Mouse (Mus musculus) cerebellum, postnatal 25 days (tissue): ENCODE data around the gene Ctsll3.
A peak's percentile ranks its signal among the peaks of the same experiment; 100 is the strongest.

Experiments used
- DNase-seq, 2 experiments: peaks; one replicate each; pipeline ENCODE4 v3.0.0; 2021; ENCODE audit warnings: mixed read lengths in 2 of 2

Gene Ctsll3

DNA sequence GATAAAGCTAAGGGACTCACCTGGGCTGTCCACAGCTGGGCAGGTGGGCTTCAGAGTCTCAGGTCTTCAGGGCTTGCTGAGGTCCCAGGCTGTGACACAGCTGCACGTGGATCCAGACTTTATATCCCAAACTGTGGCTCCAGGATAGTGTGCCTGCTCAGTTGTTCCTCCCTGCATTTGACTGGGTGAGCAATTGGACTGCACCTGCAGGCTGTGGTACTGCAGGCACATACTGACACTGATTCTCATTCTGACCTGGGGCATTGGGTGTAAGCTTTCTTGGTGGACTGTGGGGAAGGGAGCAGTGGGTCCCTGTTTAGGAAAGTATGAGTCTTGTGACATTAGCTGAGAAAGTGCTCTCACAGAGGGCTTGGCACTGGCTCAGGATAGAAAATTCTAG is at the start of gene Ctsll3:
Ctsll3 (minus strand) TSS at position 101 of the 400 bp plus-strand sequence.
- no peak for DNase-seq

DNA sequence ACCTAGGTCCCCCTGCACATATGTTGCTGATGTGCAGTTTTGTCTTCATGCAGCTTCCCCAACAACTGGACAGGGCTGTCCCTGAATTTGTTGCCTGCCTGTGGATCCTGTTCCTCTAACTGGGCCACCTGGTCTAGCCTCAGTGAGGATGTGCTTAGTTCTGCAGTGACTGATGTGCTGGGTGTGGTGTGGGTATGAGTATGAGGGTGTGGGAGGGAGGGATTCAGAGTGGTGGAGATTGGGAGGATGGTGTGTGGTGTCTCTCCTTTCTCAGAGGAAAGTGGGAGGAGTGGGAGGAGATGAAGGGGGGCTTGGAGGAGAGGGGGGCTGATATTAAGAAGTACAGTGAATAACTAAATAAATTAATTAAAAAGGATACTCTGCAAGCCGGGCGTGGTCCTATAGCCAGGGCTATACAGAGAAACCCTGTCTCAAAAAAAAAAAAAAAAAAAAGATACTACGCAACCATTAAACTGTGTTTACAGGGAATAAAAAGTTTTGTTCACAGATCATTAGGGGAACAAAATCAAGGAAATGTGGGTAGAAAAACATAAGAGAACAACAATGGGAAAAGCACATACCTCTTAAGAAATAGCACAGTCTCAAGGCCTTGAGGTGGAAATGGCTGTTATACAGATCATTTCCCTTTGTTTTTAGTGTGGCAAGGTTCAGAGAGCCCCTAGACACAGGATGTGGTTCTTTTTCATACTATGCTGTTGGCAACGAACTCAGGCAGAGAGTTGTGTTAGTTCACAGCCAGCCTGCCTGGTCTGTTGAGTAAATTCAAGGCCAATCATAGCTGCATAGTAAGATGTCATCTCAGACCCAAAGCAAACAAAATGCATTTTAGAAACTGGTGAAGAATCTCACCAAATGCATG is 45.8 kb upstream of the Ctsll3 start:
- DNase-seq: no peak

DNA sequence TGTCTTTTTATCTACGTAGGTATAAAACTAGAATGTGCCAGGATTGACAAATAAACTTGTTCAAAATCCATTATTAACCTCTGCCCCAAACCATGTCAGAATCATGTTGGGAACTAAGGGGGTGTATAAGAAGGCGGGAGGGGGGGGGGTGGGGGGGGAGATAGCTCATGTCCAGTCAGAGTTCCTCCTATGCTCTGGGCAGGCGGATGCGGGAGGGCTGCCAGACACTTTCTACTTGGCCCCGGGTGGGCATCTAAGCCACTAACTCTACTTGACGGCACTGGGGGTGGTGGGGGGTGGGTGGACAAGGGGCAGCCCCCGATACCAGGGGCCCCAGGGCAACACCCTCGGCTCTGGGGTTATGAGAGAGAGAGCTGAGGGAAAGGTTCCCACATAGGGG is 40.5 kb upstream of the Ctsll3 start:
- no peak for DNase-seq

DNA sequence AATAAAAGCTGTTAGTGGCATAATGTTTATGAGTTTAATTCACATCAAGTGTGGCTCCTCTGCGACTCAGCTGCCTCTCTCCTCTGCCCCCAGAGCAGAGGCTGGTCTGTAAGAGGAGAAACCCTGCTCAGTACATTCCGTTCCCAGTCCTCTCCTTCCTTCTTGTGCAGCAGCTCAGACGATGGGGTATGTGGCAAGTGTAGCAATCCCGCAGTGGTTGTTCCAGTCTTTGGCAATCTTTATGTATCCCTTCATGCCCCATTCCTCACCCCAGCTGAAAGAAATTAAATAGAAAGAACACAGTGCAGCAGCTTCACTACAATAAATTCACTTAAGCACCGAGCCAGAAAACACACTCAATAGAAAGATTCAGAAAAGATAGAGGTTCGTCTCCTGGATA is 40.1 kb upstream of the Ctsll3 start:
- no peak for DNase-seq

DNA sequence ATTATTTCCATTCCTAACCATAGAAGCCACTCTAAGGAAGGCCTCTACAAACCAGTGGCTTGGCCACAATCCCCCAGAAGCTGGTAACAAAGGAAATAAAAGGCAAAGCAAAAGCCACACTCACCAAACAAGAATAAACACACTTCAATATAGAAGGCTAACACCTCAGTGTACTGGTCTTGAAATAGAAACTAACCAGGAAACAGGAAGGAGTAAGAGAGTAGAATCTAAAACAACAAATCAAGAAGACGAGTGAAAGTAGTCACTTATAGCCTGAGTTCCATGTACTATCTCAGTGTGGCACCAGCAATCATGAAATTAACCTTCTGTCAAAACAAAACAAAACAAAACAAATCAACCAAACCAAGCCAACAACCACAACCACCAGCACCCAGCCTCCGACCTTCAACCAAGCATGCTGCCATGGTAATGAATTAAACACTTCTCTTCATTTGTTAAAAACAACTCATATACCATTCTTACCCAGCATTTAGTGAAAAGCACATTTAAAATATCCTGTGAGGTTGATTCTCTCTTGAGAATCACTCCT is 36.8 kb upstream of the Ctsll3 start:
- DNase-seq: no peak

DNA sequence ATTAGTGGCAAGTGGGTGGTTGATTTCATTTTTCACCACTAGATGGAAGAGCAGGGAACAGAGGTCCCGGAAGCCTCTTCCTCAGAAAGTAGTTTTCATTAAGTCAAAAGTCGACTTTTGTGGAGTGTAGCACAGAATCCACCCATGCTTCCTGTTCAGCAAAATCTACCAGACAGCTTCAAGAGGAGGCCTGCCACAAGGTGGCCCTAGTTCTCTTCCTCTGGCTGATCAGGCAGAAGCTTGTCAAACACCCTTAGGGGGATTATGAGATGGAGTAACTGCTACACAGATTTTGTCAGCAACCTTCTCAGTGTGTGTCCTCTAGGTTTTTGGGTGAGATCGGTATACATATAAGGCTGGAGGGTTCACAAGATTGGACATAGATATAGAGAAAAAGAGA is 23.4 kb upstream of the Ctsll3 start:
- no peak for DNase-seq

DNA sequence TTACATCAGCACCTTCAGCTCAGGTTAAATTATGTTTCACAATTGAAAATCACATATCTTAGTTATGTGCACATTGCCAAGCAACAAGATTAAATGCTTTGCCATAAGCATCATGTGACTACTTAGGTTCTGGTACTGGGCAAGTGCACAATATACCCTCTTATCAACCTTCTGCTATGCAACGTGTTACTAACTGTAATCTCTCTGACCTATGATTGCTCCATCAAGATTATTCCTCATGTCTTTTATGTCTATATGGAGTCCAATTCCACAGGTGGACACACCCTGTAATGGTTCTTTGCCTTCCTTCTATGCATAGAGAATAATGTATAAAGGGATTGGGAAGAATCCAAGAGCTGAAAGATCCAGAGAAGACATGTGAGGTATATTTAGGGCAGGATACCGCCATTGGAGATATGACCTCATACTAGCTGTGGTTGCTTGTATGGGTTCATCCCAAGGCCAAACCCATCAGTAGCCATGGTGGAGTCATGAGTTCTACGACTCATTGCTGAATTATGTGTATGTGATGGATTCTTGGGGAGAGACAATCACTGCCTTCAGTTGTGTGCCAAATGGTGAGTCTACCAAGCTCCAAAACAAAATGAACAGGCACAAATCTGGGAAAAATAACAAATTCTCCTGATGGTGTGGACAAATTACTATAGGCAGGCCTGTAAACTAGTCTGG is 18.0 kb upstream of the Ctsll3 start:
- no peak for DNase-seq

DNA sequence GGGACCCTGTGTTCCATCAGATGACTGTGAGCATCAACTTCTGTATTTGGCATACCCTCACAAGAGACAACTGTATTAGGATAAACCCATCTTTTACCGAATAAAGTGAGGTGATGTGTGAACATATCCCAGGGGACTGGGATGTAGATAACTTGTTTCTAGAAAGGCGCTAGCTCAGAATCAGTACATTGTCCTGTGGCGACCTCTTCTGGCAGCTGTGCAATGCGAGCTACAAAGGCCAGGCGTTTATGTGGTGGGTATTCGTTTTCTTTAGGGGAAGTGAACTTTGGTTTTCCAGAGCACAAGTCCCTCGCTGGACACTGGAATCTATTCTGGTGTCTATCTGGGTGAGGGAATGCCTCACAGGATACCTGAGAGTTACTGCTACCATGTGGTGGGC is 16.8 kb upstream of the Ctsll3 start:
- peak in 1 of 2 experiments; percentile 15 for DNase-seq

DNA sequence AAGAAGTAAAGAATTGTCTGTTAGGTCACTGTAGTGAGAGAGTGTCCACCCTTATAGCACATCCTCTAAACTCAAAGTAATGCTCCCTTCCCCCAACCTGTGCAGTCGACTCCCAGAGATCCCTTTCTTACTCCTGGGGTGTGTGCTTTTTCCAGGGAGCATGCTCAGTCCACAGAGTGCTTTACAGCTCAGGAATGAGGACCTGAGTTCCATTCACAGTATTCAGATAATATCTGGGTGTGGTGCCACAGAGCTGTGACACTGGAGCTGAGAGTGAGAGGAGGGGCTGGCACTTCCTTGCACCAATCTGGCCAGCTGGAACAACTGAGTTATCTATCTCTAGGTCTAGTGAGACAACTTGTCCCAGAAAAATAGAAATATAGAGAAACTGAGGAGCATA is 11.1 kb upstream of the Ctsll3 start:
- no peak for DNase-seq

DNA sequence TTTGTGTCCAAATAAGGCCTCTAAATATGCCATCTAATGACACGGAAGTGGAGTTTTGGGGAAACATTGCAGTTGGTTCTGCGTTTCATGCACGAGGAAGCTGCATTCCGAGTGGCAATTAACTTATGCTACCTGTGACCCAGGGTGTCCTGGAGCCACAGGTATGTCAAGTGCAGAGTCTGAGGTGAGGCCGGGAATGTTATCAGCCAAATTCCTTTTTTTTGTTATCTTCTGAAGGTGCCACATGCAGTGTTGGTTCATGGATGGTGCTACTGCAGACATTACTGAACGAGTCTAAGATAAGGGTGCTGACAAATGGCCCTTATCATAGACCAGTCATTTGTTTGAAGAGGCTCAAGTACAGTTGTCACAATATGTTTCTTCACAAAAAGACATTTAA is 10.1 kb upstream of the Ctsll3 start:
- no peak for DNase-seq

DNA sequence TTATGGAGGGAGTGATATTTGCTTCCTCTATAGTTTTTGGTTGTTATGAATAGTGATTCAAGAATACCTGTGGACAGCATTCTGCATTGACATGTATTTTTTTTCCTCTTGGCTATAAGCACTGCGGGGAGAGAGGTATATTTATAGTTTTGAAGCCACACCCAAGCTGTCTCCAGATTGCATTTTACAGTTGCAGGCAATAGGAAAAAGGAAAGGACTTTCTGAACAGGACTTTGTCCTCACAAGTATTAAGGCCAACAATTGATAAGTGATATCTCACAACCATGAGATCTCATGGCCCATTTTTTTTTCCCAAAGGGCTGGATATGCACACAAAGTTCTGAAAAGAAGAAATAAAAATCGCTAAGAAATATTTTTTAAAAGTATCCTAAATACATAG is 7.0 kb upstream of the Ctsll3 start:
- DNase-seq: no peak

DNA sequence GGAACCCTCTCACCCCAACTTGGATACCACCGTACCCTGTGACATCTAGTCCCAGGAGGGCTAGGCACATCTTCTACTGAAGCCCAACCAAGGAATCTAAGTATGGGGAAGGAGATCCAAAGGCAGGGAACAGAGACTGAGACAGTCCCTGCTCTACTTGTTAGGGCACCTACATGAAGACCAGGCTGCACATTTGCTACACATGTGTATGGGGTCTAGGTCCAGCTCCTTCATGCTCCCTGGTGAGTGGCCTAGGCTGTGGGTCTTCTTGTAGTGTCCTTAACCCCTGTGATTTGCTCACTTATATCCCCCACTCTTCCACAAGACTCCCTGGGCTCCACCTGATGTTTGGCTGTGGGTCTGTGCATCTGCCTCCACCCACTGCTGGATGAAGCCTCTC is 13.2 kb downstream of the Ctsll3 start:
- DNase-seq: no peak

DNA sequence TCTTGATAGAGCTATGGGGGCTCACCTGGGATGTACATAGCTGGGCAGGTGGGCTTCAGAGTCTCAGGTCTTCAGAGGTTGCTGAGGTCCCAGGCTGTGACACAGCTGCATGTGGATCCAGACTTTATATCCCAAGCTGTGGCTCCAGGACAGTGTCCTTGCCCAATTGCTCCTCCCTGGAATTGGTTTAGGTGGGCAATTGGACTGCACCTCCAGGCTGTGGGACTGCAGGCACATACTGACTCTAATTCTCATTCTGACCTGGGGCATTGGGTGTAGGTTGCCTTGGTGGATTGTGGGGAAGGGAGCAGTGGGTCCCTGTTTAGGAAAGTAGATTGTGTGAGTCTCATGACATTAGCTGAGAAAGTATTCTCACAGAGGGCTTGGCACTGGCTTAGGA is 16.4 kb downstream of the Ctsll3 start, which contains the start of gene BC051665:
BC051665 (minus strand) TSS at position 101 of the 400 bp plus-strand sequence.
- DNase-seq: no peak

DNA sequence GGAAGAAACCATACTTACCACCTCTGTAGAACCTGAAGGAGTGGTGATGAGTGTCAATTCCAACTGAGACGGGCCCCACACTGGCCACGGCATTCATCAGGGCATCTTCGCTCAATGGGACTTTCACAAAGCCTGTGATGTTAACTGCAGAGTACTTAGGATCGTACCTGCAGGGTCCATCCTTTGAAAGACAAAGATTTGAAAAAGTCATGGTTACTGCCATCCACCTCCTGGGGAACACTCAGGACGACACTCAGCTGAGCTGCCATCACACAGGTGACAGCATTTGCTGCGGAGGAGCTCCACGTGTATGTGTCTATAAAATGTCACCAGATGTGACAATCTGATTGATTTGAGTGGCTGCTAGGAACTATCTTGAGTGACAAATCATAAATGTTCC is 19.3 kb downstream of the Ctsll3 start:
- no peak for DNase-seq

DNA sequence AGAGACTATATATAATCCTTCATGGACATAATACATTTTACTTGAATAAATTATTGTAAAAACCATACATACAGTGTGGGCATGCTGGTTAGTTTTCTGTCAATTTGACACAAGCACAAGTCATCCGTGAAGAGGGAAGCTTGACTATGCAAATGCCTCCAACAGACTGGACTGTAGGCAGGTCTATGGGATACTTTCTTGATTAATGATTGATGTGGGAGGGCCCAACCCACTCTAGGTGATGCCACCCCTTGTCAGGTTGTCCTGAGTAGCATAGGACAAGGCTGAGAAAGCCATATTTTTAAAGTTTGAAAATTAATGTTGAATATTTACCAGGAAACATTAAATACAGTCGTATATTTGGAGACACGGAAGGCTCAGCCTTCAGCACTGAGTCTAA is 22.1 kb downstream of the Ctsll3 start:
- DNase-seq: no peak

DNA sequence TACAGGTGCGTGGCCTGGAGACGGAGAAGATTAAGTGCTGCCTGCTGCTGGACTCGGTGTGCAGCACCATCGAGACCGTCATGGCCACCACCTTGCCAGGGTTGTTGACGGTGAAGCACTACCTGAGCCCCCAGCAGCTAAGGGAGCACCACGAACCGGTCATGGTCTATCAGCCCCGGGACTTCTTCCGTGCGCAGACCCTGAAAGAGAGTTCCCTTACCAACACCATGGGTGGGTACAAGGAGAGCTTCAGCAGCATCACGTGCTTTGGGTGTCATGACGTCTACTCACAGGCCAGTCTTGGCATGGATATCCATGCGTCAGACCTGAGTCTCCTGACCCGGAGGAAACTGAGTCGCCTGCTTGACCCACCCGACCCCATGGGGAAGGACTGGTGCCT is 41.5 kb downstream of the Ctsll3 start:
- no peak for DNase-seq

DNA sequence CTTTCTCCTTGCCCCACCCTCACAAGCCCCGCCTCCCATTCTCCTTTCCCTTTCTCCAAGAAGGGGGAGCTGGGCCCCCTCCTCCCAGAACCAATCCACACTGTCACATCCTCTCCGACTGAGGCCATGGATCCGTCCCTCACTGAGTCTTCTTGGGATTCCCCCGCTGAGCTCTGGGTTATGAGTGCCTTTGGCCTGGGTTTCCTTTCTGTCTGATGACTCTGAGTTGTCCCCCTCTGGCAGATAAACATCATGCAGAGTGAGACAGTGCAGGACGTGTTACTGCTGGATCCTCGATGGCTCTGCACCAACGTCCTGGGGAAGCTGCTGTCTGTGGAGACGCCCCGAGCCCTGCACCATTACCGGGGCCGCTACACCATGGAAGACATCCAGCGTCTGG is 42.3 kb downstream of the Ctsll3 start:
- DNase-seq: no peak

DNA sequence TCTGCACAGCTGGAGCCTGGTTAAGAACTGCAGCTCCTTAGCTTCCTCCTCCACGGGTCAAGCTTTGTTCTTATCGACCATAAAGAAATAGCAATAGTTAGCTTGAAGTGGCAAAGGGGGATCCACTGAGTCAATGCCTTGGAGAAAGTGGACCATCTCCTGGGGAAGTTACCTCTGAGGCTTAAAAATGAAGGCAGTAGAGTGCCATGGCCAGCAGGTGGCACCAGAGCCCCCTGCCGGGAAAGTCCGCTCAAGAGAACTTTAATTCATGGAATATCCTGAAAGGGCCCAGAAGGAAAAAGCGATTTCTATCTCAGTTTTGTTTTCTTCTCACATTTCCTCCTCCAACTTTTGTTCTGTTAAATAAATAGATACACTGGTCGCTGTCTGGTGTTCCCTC is 43.5 kb downstream of the Ctsll3 start:
- DNase-seq: peak in 1 of 2 experiments; percentile 48

DNA sequence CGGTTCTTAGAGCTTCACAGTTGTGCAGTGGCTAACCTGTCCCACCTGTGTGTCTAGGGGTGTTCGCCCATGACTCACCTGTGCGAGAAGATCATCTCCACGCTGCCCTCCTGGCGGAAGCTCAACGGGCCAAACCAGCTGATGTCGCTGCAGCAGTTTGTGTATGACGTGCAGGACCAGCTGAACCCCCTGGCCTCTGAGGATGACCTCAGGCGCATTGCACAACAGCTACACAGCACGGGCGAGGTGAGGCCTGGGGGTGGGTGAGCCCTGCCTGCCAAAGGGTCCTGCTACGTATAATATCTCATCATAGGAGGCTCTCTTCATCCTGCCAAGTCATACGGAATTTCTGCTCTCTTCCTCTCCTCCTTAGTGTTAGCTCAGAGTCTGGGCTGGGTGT is 45.4 kb downstream of the Ctsll3 start:
- no peak for DNase-seq

DNA sequence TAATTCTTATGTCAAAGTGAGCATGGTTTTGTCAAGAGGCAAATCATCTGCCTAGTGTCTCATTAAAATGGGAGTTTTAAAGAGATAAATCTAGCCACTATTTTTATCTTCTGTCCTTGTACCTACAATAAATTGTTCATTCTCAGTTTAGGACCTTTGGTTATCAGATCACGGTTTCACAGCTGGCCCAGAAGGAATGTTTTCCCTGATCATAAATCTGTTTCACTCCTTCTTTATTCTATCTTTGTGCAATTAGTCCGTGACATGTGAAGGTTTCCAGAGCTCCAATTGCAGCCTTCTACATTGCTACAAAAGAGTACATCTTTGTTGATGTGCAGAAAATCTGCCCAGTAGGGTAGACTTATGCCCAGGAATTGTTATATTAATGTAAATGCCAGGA is 47.4 kb downstream of the Ctsll3 start:
- DNase-seq: no peak

DNA sequence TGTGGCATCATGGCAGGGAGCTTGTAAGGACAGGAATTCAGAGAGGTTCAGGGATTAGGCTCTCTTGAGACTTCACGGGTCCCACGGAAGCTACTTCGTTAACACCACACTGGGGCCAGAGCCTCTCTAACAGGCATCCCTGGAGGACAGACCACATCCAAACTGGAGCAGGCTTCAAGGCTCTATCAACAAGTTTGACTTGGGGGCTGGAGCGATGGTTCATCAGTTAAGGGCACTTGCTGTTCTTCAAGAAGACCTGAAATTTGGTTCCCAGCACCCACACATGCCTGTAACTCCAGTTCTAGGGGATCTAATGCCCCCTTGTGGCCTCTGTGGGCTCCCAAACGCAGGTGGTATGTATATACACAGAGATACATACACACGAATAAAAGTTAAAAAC is 49.4 kb downstream of the Ctsll3 start:
- DNase-seq: no peak

DNA sequence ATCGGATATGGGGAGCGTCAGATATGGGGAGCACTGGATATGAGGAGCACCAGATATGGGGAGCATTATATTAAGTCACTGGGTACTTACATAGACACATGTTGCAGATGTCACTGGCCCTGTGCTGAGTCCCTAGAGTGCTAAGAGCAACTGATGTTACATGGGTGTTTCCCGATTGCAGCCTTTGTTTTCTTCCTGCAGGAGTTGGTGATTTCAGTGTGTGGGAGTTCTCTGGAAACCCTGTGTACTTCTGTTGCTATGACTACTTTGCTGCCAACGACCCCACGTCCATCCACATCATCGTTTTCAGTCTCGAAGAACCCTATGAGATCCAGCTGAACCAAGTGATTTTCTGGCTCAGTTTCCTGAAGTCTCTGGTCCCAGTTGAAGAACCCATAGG is 51.7 kb downstream of the Ctsll3 start:
- DNase-seq: no peak

DNA sequence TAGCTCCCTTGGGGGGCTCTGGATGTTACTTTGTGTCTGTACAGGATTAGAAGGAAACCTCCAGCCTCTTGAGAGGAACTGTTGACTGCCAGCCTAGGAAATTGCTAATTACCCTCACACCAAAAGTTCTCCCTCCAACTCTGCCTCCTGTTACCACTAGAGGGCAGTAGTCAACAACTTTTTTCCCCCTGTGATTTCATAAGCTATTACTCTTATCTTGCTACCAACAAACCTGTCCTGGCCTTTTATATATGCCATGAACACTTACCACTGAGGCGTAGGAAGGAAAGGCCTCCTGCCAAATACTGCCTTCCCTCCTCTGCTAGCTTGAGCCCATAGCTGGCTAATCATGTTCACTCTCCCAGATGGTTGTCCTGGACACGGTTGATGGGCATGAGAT is 54.1 kb downstream of the Ctsll3 start:
- DNase-seq: no peak
